Mouse (Mus musculus): ENCODE data around the gene D17H6S53E. TPM values are rescaled to one million over a fixed set of nuclear protein-coding genes. Genes with fewer than 3 reads are reported as not detected.

D17H6S53E gene
- polyA plus RNA-seq, 1 experiment from 2014 or later, result 3.1 TPM

DNA sequence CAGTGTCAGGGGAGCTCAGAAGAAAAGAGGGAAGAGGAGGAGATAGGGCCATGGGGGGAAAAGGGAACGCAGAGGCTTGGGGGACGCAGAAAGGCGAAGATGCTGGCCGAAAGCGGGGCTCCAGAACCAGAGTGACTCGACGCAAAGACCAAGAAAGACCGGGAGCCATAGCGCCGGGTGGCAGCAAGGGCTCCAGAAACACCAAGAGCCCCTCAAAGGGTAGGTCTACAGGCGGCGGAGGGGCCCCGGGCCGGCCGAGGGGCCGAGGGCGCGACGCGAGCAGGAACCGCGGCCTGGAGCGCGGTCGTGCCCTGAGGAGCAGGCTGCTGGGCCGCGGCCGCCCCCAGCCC lies 38.0 kb downstream of the D17H6S53E start:
- Histone ChIP-seq H3K27me3 (no peaks in the 10 kb centered on the region), H3K9me3 (replicated peaks) (no peaks in the 10 kb centered on the region), H3K4me1 (replicated peaks) (peaks cover 42% of the 10 kb centered on the region), H3K36me3 (peaks cover 39% of the 10 kb centered on the region), H3K27ac (peak overlapping the region; percentile 93), H3K9ac (peak overlapping the region; percentile 100), H3K4me3 (replicated peaks) (peak overlapping the region; percentile 97), H3K4me2 (peak overlapping the region; percentile 90)
- DNase-seq (no peak), ATAC-seq (ENCODE audit: low read depth) (no peak)
- 0% methylated on average over 28 of the region's 28 CpGs for WGBS (ENCODE audit: insufficient replicate concordance)

DNA sequence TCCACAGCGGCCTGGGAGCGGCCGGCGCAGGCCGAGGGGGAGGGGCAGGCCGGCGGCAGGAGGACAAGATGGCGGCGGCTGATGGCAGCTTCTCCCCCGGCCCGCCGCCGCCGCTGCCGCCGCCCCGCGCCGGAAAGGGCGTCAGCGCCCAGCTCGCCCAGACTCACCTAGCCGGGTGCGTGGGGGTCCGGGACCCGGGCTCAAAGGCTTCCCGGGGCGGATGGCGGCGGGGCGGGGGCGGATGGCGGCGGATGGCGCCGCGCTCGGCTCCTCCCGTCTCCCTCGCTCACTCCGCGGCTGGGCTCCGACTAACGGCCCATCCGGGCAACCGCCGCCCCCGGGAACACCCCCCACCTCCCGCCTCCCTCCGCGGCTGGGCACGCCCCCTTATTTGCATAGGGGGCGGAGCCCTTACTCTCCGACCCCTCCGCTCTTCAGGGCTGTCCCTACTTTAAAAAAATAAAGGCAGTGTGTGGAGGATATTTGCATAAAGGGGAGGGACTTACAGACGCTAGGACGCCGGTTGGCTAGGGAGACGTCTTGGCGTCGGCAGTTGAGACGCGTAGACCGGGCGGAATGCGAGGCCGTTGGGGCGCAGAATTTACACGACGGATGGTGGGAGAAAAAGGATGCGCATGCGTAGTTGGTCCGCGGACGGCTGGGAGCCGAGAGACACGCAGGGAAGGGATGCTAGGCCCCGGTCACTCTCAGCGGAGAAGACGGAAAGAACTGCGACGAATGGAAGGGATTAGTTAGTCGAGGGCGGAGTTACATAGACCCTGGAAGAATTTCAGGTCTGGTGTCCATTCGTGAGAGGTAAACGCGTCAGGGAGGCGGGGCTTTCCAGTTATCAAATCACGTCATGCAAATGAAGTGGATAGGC lies 38.6 kb downstream of the D17H6S53E start, which contains the start of gene Prrc2a:
Gene Prrc2a (minus strand): TSS at position 330 of the 883 bp plus-strand sequence.
- H3K9ac ChIP-seq, result peak within 1 kb of the TSS; percentile 100
- peak; percentile 95 for DNase-seq
- under 1% methylated on average over 74 of the region's 89 CpGs for WGBS (ENCODE audit: insufficient replicate concordance)
- H3K4me3 ChIP-seq (replicated peaks), result peak within 1 kb of the TSS; percentile 97
- peaks cover 33% of the 10 kb centered on the region for H3K36me3 ChIP-seq
- H3K9me3 ChIP-seq (replicated peaks), result no peaks in the 10 kb centered on the region
- no peaks in the 10 kb centered on the region for H3K27me3 ChIP-seq
- peak; percentile 93 for ATAC-seq (ENCODE audit: low read depth)
- H3K4me1 ChIP-seq (replicated peaks), result peaks cover 42% of the 10 kb centered on the region
- peak within 1 kb of the TSS; percentile 93 for H3K27ac ChIP-seq
- peak within 1 kb of the TSS; percentile 90 for H3K4me2 ChIP-seq

DNA sequence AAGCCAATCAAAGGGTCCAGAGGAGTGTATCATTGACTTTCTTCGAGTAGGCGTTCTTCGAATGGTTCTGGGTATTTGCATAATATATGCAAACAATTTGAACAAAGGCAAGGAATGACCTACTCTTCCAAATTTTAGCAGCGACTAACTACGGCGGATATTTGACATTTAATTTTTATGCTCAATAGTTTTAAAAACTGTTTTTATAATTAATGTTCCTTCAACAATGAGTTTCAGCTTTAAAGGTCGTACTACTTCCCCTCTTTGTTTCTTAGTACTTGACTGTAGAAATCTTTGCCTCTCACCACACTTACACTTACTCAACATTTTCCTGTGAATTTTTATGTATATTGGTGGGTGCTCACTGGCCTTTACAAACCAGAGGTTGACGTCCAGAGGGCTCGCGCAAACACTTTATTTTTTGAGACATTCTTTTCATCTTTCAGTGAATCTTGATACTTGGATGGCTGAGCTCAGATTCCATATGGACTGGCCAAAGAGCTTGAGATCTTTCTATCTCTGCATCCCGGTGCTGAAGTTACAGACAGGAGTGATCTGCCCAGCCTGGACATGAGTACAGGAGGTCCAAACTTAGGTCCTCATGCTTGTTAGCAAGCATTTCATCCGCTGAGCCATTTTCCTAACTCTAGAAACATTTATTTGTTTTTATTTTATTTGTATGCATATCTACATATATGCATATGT lies 39.4 kb downstream of the D17H6S53E start:
- peaks cover 25% of the 10 kb centered on the region for H3K36me3 ChIP-seq
- 28% methylated on average over 12 of the region's 12 CpGs for WGBS (ENCODE audit: insufficient replicate concordance)
- peak; percentile 77 for ATAC-seq (ENCODE audit: low read depth)
- H3K9ac ChIP-seq, result peak overlapping the region; percentile 58
- H3K27ac ChIP-seq, result peak overlapping the region; percentile 93
- no peaks in the 10 kb centered on the region for H3K27me3 ChIP-seq
- peak overlapping the region; percentile 90 for H3K4me2 ChIP-seq
- peaks cover 42% of the 10 kb centered on the region for H3K4me1 ChIP-seq (replicated peaks)
- no peak for DNase-seq
- peak overlapping the region; percentile 97 for H3K4me3 ChIP-seq (replicated peaks)
- no peaks in the 10 kb centered on the region for H3K9me3 ChIP-seq (replicated peaks)

DNA sequence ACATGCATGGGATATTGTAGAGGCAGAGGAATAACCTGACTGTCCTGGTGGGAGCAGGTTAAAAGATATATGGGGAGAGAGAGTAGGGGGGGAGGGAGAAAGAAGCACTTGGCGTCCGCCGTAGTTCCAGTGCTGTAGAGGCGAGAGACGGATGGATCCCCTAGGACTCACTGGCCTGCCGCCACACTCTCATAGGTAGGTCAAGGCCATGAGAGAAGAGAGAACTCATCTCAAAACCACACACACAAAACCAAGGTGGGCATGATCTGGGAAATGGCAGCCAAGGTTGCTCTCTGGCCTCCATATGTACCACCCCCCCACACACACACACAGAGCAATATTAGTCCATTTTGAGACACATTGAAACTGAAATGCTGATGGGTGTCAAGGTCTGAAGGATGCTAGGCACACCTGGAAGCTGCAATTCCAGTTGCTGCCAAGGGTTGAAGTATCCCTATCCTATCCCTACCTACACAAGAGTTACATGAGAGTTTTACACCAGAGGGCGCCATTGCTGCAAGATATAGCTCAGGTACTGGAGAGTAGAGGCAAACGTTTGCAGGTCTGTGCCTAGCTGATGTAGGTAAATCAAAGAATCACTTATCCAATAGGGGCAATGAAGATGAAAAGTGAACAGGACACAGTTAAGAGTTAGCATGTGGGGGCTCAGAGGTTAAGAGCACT lies 40.3 kb downstream of the D17H6S53E start:
- no peaks in the 10 kb centered on the region for H3K27me3 ChIP-seq
- no peak overlapping the region for H3K9ac ChIP-seq
- H3K4me1 ChIP-seq (replicated peaks), result peaks cover 35% of the 10 kb centered on the region
- H3K27ac ChIP-seq, result no peak overlapping the region
- H3K4me3 ChIP-seq (replicated peaks), result no peak overlapping the region
- 0 out of 2 replicates have a peak overlapping the region, but pooled peaks have one; percentile 90 for H3K4me2 ChIP-seq
- H3K9me3 ChIP-seq (replicated peaks), result no peaks in the 10 kb centered on the region
- DNase-seq (peak; percentile 49), ATAC-seq (ENCODE audit: low read depth) (no peak)
- H3K36me3 ChIP-seq, result peaks cover 16% of the 10 kb centered on the region
- WGBS (ENCODE audit: insufficient replicate concordance), result 69% methylated on average over 8 of the region's 8 CpGs

DNA sequence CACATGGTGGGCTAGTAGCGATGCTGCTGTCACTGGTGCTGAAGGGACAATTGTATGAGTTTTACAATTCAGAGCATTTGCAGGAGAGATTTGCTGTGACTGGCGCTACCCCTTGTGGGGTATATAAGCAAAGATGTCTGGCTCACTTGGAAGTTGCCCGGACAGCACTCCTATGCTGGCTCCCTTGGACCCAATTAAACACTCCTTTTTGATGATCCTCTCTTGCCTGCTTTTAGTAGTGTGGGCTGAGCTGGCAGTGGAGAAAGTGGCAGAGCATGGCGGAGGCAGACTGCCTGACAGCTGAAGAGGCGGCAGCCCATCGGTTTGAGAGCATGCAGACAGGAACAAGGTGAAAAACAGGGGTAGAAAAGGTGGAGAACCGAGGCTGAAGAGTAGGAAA lies 41.6 kb downstream of the D17H6S53E start:
- no peak overlapping the region for H3K9ac ChIP-seq
- H3K27me3 ChIP-seq, result no peaks in the 10 kb centered on the region
- 68% methylated on average over 7 of the region's 7 CpGs for WGBS (ENCODE audit: insufficient replicate concordance)
- ATAC-seq (ENCODE audit: low read depth) (no peak), DNase-seq (no peak)
- no peak overlapping the region for H3K27ac ChIP-seq
- H3K4me3 ChIP-seq (replicated peaks), result no peak overlapping the region
- no peak overlapping the region for H3K4me2 ChIP-seq
- peaks cover 22% of the 10 kb centered on the region for H3K4me1 ChIP-seq (replicated peaks)
- peaks cover 3% of the 10 kb centered on the region; the same call in 1 of the 2 replicates for H3K36me3 ChIP-seq
- H3K9me3 ChIP-seq (replicated peaks), result no peaks in the 10 kb centered on the region

DNA sequence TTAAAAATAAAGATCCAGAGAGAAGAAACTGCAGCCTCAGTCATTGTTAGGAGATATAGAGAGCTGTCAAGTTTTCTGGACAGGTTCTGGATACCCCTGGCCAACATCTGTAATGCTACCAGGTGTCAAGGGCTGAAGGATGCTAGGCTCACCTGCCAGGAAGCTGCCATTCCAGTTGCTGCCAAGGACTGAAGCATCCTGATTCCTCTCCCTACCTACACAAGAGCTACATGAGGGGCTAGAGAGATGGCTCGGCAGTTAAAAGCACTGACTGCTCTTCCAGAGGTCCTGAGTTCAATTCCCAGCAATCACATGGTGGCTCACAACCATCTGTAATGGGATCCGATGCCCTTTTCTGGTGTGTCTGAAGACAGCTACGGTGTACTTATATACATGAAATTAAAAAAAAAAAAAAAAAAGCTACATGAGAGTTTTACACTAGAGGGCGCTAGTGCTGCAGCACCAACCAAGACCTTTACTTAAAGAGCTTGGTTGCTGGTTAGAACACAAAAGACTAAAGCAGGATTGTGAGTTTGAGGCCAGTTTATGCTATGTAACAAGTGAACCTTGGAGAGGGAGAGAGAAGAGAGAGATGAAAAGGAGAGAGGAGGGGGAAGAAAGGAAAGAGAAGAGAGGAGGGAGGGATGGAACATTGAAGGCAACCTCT lies 42.5 kb downstream of the D17H6S53E start:
- Histone ChIP-seq H3K4me1 (replicated peaks) (peaks cover 14% of the 10 kb centered on the region), H3K36me3 (no peaks in the 10 kb centered on the region), H3K9me3 (replicated peaks) (no peaks in the 10 kb centered on the region), H3K27me3 (no peaks in the 10 kb centered on the region), H3K4me2 (no peak overlapping the region), H3K9ac (no peak overlapping the region), H3K4me3 (replicated peaks) (no peak overlapping the region), H3K27ac (no peak overlapping the region)
- 8% methylated on average over 4 of the region's 4 CpGs for WGBS (ENCODE audit: insufficient replicate concordance)
- no peak for DNase-seq
- no peak for ATAC-seq (ENCODE audit: low read depth)

DNA sequence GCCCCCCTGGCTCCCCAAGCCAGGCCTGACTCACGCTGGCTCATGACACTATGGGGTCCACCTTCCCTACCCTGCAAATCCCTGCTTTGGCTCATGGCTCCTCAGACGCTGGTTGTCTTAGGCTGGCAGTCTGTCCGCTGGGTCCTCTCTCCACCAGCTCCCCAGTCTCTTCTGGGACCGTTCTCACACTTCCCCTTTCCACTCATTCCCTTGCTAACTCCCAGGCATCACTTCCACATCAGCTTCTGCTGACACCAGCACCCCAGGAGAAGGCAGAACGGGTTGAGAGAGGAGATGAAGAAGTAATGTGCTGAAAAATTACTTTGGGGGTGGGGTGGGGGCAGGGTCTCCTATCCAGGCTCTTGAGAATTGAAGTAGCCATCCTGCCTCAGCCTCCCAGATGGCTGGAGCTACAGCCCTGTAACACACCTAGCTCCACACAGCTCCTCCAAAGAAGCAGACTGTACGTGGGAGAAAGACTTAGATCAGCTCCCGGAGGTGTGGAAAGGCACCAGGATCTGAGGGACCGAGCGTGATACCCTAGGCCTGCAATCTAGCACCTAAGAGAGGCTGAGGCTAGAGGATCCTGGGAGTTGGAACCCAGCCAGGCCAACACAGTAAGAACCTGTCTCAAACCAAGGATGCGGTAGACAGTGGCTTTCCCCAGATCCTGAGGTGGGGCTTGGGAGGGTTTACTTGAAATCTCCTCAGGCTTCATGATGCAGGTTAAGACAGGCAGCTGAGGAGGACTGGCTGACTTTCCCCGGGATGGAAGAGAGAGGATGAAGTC lies 46.5 kb downstream of the D17H6S53E start:
- peak overlapping the region; percentile 1; the same call in 1 of the 2 replicates for H3K27ac ChIP-seq

DNA sequence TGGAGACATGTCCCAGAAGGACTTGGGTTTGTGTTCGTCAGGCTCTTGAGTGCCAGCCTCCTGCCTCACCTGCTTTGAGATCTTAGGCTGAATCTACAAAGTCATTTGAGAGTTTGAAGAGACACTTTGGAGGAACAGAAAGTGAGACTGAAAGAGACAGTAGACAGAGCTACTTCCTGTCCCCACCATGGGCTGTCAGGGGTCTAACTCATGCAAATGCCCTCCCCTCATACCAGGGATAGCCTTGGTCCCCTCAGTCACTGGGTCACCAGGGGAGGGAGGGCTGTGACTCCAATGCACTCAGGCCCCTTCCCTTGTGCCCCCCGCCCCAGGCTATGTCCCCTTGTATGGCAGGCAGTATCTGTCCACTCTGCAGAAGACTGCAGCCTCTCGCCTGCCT lies 47.2 kb downstream of the D17H6S53E start:
- H3K9ac ChIP-seq, result no peak overlapping the region
- H3K27ac ChIP-seq, result no peak overlapping the region
- H3K9me3 ChIP-seq (replicated peaks), result no peaks in the 10 kb centered on the region
- H3K4me1 ChIP-seq (replicated peaks), result no peaks in the 10 kb centered on the region; the same call in 1 of the 2 replicates
- WGBS (ENCODE audit: insufficient replicate concordance), result 56% methylated on average over 3 of the region's 3 CpGs
- H3K4me2 ChIP-seq, result no peak overlapping the region
- DNase-seq (no peak), ATAC-seq (ENCODE audit: low read depth) (no peak)
- H3K36me3 ChIP-seq, result no peaks in the 10 kb centered on the region
- H3K27me3 ChIP-seq, result no peaks in the 10 kb centered on the region
- no peak overlapping the region for H3K4me3 ChIP-seq (replicated peaks)

More for the DNA sequence above, 46.5 kb downstream of the D17H6S53E start:
- no peak for DNase-seq
- no peaks in the 10 kb centered on the region for H3K36me3 ChIP-seq
- no peaks in the 10 kb centered on the region for H3K9me3 ChIP-seq (replicated peaks)
- H3K4me2 ChIP-seq, result no peak overlapping the region
- no peaks in the 10 kb centered on the region; the same call in 1 of the 2 replicates for H3K4me1 ChIP-seq (replicated peaks)
- 57% methylated on average over 11 of the region's 11 CpGs for WGBS (ENCODE audit: insufficient replicate concordance)
- ATAC-seq (ENCODE audit: low read depth), result no peak
- no peak overlapping the region for H3K9ac ChIP-seq
- H3K27me3 ChIP-seq, result no peaks in the 10 kb centered on the region
- no peak overlapping the region for H3K4me3 ChIP-seq (replicated peaks)

DNA sequence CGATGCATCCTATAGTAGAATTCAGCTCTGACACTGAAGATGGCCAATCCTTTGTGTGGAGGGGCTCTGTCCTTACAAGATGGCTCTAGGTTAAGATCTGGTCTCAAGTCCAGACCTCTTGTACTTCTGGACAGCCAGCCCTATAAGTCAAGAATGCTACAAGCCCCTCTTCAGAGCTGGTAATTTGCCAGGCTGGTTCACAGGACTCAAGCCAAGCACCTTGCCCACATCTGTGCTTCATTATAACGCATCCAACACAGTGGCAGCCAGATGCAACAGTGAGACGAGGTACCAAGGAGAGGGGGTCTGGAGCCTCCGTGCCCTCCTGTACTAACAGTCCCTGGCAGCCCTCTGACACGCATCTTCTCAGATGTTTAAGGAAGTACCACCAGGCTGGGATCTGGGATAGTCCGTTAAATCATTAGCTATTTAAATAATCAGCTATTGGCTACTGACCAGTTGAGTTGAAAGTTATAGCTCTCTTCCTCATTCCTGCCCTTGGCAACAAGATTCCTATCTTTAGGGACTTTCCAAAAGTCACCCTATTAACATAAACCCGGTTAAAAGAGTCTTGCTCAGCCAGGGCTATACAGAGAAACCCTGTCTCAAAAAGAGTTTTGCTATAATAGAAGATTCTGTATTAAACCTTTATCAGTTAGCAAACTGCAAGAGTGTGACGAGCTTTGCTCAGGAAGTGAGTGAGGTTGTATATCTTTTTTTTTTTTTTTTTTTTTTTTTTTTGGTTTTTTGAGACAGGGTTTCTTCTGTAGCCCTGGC lies 48.2 kb downstream of the D17H6S53E start:
- Histone ChIP-seq H3K36me3 (no peaks in the 10 kb centered on the region), H3K4me1 (replicated peaks) (no peaks in the 10 kb centered on the region; the same call in 1 of the 2 replicates), H3K9me3 (replicated peaks) (no peaks in the 10 kb centered on the region), H3K27me3 (no peaks in the 10 kb centered on the region), H3K4me2 (no peak overlapping the region), H3K27ac (no peak overlapping the region), H3K9ac (no peak overlapping the region), H3K4me3 (replicated peaks) (no peak overlapping the region)
- DNase-seq, result no peak
- 50% methylated on average over 8 of the region's 8 CpGs for WGBS (ENCODE audit: insufficient replicate concordance)
- no peak for ATAC-seq (ENCODE audit: low read depth)

DNA sequence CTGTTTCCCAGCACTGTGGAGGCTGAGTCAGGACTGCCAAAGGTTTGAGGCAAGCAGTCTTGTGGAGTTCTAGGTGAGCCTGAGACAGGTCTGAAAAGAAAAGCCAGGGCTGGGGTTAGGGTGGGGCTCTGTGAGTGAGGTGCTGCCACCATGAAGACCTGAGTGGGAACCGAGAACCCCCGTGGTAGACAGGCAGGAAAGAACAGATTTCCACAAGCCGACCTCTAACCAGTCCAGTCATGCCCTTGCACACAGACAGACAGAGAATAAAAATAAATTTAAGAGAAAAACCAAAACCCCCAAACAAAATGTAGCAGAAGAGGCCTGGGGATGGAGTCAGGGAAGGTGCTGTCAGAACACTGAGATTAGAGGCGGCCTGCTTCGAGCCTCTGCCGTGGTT lies 49.2 kb downstream of the D17H6S53E start:
- H3K9me3 ChIP-seq (replicated peaks), result no peaks in the 10 kb centered on the region
- no peak overlapping the region for H3K4me3 ChIP-seq (replicated peaks)
- no peaks in the 10 kb centered on the region for H3K27me3 ChIP-seq
- H3K4me2 ChIP-seq, result no peak overlapping the region
- no peaks in the 10 kb centered on the region for H3K36me3 ChIP-seq
- no peak overlapping the region for H3K27ac ChIP-seq
- no peak overlapping the region for H3K9ac ChIP-seq
- no peak for ATAC-seq (ENCODE audit: low read depth)
- no peak for DNase-seq
- WGBS (ENCODE audit: insufficient replicate concordance), result 67% methylated on average over 6 of the region's 6 CpGs
- no peaks in the 10 kb centered on the region; the same call in 1 of the 2 replicates for H3K4me1 ChIP-seq (replicated peaks)
